Mouse (Mus musculus): Measurements from ENCODE around the gene Ndufb7. TPM values are rescaled to one million over a fixed set of nuclear protein-coding genes. Genes with fewer than 3 reads are reported as not detected.

Ndufb7 gene
- polyA plus RNA-seq, 1 experiment from 2014 or later: 302 TPM

GRCm38 (mm10) chr8:83608398-83608829, 41.9 kb downstream of the Ndufb7 start:
- peak overlapping the region; percentile 88 for H3K9ac ChIP-seq (replicated peaks)
- WGBS: under 1% methylated on average over 51 of the region's 51 CpGs
- H3K4me1 ChIP-seq (replicated peaks): peaks cover 20% of the 10 kb centered on the region
- H3K27me3 ChIP-seq: no peaks in the 10 kb centered on the region
- no peaks in the 10 kb centered on the region for H3K9me3 ChIP-seq
- H3K27ac ChIP-seq: peak overlapping the region; percentile 97
- peak; percentile 69 for ATAC-seq (ENCODE audit: insufficient number of reproducible peaks, insufficient read depth, low FRiP score, low TSS enrichment, low read depth)
- peaks cover 38% of the 10 kb centered on the region for H3K36me3 ChIP-seq
- peak overlapping the region; percentile 75 for H3K4me3 ChIP-seq (replicated peaks)
- peak overlapping the region; percentile 77 for H3K4me2 ChIP-seq

GRCm38 (mm10) chr8:83609086-83609485, 42.6 kb downstream of the Ndufb7 start:
- Histone ChIP-seq H3K9me3 (no peaks in the 10 kb centered on the region), H3K9ac (replicated peaks) (peak overlapping the region; percentile 88), H3K27ac (peak overlapping the region; percentile 97; the same call in 1 of the 2 replicates), H3K4me2 (peak overlapping the region; percentile 77), H3K4me1 (replicated peaks) (peaks cover 20% of the 10 kb centered on the region), H3K4me3 (replicated peaks) (peak overlapping the region; percentile 75), H3K27me3 (no peaks in the 10 kb centered on the region), H3K36me3 (peaks cover 43% of the 10 kb centered on the region)
- ATAC-seq (ENCODE audit: insufficient number of reproducible peaks, insufficient read depth, low FRiP score, low TSS enrichment, low read depth): no peak
- WGBS: 29% methylated on average over 9 of the region's 9 CpGs

GRCm38 (mm10) chr8:83609547-83610180, 43.2 kb downstream of the Ndufb7 start:
- Histone ChIP-seq H3K27ac (no peak overlapping the region), H3K4me2 (peak overlapping the region; percentile 77), H3K4me1 (replicated peaks) (peaks cover 20% of the 10 kb centered on the region), H3K9me3 (no peaks in the 10 kb centered on the region), H3K4me3 (replicated peaks) (peak overlapping the region; percentile 75), H3K27me3 (no peaks in the 10 kb centered on the region), H3K36me3 (peaks cover 48% of the 10 kb centered on the region), H3K9ac (replicated peaks) (peak overlapping the region; percentile 88)
- WGBS: 93% methylated on average over 10 of the region's 10 CpGs
- no peak for ATAC-seq (ENCODE audit: insufficient number of reproducible peaks, insufficient read depth, low FRiP score, low TSS enrichment, low read depth)

GRCm38 (mm10) chr8:83611921-83612320, 45.5 kb downstream of the Ndufb7 start:
- Histone ChIP-seq H3K27ac (no peak overlapping the region), H3K27me3 (no peaks in the 10 kb centered on the region), H3K36me3 (peaks cover 48% of the 10 kb centered on the region), H3K4me1 (replicated peaks) (peaks cover 19% of the 10 kb centered on the region), H3K4me2 (no peak overlapping the region), H3K4me3 (replicated peaks) (no peak overlapping the region), H3K9ac (replicated peaks) (no peak overlapping the region), H3K9me3 (no peaks in the 10 kb centered on the region)
- WGBS: 95% methylated on average over 4 of the region's 4 CpGs
- no peak for ATAC-seq (ENCODE audit: insufficient number of reproducible peaks, insufficient read depth, low FRiP score, low TSS enrichment, low read depth)

- Histone ChIP-seq H3K4me1 (replicated peaks) (peaks cover 13% of the 10 kb centered on the region), H3K4me2 (no peak overlapping the region), H3K4me3 (replicated peaks) (no peak overlapping the region), H3K9me3 (no peaks in the 10 kb centered on the region; the same call in 1 of the 2 replicates), H3K27me3 (no peaks in the 10 kb centered on the region), H3K36me3 (peaks cover 48% of the 10 kb centered on the region), H3K27ac (no peak overlapping the region), H3K9ac (replicated peaks) (no peak overlapping the region)
- WGBS: 95% methylated on average over 4 of the region's 4 CpGs
- no peak for ATAC-seq (ENCODE audit: insufficient number of reproducible peaks, insufficient read depth, low FRiP score, low TSS enrichment, low read depth)
Observed at GRCm38 (mm10) chr8:83613695-83614094, 47.2 kb downstream of the Ndufb7 start.

- peaks cover 27% of the 10 kb centered on the region for H3K36me3 ChIP-seq
- H3K9ac ChIP-seq (replicated peaks): no peak overlapping the region
- no peaks in the 10 kb centered on the region for H3K4me1 ChIP-seq (replicated peaks)
- no peaks in the 10 kb centered on the region; the same call in 1 of the 2 replicates for H3K9me3 ChIP-seq
- H3K4me3 ChIP-seq (replicated peaks): no peak overlapping the region
- no peak overlapping the region for H3K4me2 ChIP-seq
- no peak for ATAC-seq (ENCODE audit: insufficient number of reproducible peaks, insufficient read depth, low FRiP score, low TSS enrichment, low read depth)
- H3K27me3 ChIP-seq: no peaks in the 10 kb centered on the region
- H3K27ac ChIP-seq: no peak overlapping the region
Observed at GRCm38 (mm10) chr8:83616625-83617024, 50.2 kb downstream of the Ndufb7 start.

GRCm38 (mm10) chr8:83617111-83617510, 50.6 kb downstream of the Ndufb7 start:
- peaks cover 22% of the 10 kb centered on the region for H3K36me3 ChIP-seq
- no peak overlapping the region for H3K4me2 ChIP-seq
- H3K27ac ChIP-seq: no peak overlapping the region
- WGBS: 83% methylated on average over 2 of the region's 2 CpGs
- no peaks in the 10 kb centered on the region; the same call in 1 of the 2 replicates for H3K9me3 ChIP-seq
- no peaks in the 10 kb centered on the region for H3K27me3 ChIP-seq
- no peak overlapping the region for H3K9ac ChIP-seq (replicated peaks)
- no peak overlapping the region for H3K4me3 ChIP-seq (replicated peaks)
- ATAC-seq (ENCODE audit: insufficient number of reproducible peaks, insufficient read depth, low FRiP score, low TSS enrichment, low read depth): no peak
- H3K4me1 ChIP-seq (replicated peaks): peaks cover 4% of the 10 kb centered on the region; the same call in 1 of the 2 replicates

GRCm38 (mm10) chr8:83618566-83618965, 52.1 kb downstream of the Ndufb7 start:
- H3K9ac ChIP-seq (replicated peaks): no peak overlapping the region
- peaks cover 5% of the 10 kb centered on the region; the same call in 1 of the 2 replicates for H3K4me1 ChIP-seq (replicated peaks)
- no peak overlapping the region for H3K4me2 ChIP-seq
- 95% methylated on average over 2 of the region's 2 CpGs for WGBS
- no peak overlapping the region for H3K4me3 ChIP-seq (replicated peaks)
- H3K27ac ChIP-seq: no peak overlapping the region
- no peak for ATAC-seq (ENCODE audit: insufficient number of reproducible peaks, insufficient read depth, low FRiP score, low TSS enrichment, low read depth)
- H3K9me3 ChIP-seq: no peaks in the 10 kb centered on the region; the same call in 1 of the 2 replicates
- H3K36me3 ChIP-seq: peaks cover 10% of the 10 kb centered on the region; the same call in 1 of the 2 replicates
- H3K27me3 ChIP-seq: no peaks in the 10 kb centered on the region

GRCm38 (mm10) chr8:83619568-83620285, 53.3 kb downstream of the Ndufb7 start:
- WGBS: 84% methylated on average over 9 of the region's 9 CpGs
- H3K4me1 ChIP-seq (replicated peaks): peaks cover 5% of the 10 kb centered on the region; the same call in 1 of the 2 replicates
- no peak overlapping the region for H3K9ac ChIP-seq (replicated peaks)
- H3K9me3 ChIP-seq: no peaks in the 10 kb centered on the region; the same call in 1 of the 2 replicates
- no peak overlapping the region for H3K4me2 ChIP-seq
- H3K27ac ChIP-seq: no peak overlapping the region
- no peaks in the 10 kb centered on the region for H3K36me3 ChIP-seq
- no peak overlapping the region for H3K4me3 ChIP-seq (replicated peaks)
- H3K27me3 ChIP-seq: no peaks in the 10 kb centered on the region
- ATAC-seq (ENCODE audit: insufficient number of reproducible peaks, insufficient read depth, low FRiP score, low TSS enrichment, low read depth): no peak
